Mouse (Mus musculus) C2C12 (cell line): ENCODE data around the gene Gss.

ENCODE experiments used
- CTCF ChIP-seq: IDR thresholded peaks from one replicate; pipeline ENCODE4 v1.5.1; 2011; ENCODE audit not compliant: control insufficient read depth, insufficient read depth, insufficient read length
- MAX ChIP-seq: IDR thresholded peaks from one replicate; pipeline ENCODE4 v1.6.1; 2011; ENCODE audit warnings: mild to moderate bottlenecking, control low read depth

DNA sequence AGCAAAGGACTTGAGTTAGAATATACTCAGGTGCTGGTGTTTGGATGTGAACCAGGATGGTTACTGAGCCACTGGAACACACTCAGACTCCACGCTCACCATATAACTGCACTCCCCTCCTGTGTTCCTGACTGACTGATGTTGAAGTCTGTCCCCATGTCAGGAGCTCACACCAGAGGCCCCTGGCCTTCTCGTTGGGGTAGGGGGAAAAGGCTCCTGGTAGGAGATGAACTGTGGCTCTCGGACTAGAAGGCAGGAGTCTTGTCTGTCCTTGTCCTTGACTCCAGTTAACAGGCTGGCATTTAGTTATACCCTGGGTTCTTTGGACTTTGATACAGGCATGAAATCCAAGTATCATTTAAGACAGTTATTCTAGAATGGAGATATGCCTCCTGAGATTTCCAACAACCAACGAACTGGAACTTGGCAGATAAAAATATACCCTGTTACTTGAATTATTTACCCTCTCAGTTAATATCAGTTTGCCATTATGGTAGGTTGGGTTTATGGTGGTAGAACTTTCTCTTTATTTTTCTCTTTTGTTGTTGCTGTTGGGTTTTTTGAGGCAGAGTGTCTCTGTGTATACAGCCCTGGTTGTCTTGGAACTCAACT lies 10.1 kb downstream of the Gss start:
- TF ChIP-seq CTCF (no peak), MAX (no peak)
